Mouse (Mus musculus): Measurements from ENCODE around the gene Slc2a8. TPM values are rescaled to one million over a fixed set of nuclear protein-coding genes. Genes with fewer than 3 reads are reported as not detected.

The Slc2a8 gene
- total RNA-seq, 2 experiments from 2014 or later = 18.8 to 19.4 TPM

- DNase-seq = no peak
Measured at GRCm38 (mm10) chr2:32974216-32974615, 7.7 kb downstream of the Slc2a8 start.

DNA sequence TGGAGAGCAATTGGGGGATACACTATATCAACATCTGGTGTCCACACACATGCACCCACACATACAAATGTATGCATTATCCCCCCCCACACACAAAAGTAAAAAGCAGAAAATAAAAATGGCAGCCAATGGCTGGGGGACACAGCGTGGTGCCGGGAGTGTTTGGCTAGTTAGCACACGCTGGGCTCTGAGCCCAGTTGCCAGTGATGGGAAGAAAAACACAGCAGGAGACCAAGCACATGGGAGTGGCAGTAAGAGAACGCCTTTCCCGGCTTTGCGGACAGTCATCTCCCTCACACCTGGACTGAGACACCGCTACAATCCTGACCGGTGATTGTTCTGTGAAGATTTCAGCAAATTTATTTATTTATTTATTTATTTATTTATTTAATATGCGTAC, 10.6 kb downstream of the Slc2a8 start:
- no peak for DNase-seq

DNA sequence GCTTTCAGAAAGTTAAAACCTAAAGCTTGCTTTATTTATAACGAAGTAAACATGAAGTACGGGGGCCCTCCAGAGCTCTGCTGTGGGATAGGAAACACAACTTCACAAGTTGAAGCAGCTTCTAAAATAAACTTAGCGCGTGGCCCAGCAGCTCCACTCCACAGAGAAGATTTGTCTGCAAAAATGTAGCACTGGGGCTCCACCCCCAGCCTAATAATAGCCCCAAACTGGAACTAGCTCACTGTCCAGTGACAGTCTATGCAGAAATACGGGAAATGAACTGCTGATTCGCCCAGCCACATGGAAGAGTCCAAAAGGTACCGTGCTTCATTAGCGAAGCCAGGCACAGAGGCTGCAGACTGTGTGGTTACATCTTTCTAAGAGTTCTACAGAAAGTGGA, 12.6 kb downstream of the Slc2a8 start:
- no peak for DNase-seq

- DNase-seq = no peak
Measured at GRCm38 (mm10) chr2:32968024-32968614, 13.8 kb downstream of the Slc2a8 start.

- DNase-seq = peak; percentile 91
Measured at GRCm38 (mm10) chr2:32966689-32967631, 14.9 kb downstream of the Slc2a8 start.

GRCm38 (mm10) chr2:32966184-32966688, 15.6 kb downstream of the Slc2a8 start:
- no peak for DNase-seq

DNA sequence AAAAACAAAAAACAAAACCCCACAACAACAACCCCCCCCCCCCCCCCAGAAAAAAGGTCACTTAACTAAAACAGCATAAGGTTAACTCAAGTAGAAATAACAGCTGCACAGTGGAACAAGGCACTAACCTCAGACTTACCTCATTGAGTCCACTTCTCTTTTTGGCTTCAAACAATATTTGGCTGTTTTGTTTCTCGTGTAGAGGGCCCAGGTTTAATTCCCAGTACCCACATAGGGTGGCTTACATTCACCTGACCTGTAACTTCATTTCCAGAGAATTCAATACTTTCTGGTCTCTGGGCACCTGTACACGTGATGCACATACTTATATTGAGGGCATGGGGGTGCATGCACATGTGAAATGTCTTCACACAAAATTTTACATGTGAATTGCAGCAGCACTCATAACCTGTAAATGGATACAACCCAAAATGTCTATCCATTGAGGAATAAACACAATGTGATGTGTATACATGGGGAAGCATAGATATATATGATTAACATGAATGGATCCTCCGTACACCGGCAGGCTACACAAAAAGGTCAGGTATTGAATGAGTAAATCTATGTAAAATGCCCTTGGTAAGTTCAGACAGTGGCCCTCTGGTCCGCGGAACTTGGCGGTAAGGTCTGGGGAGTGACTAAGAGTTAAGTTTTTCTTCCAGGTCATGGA, 16.2 kb downstream of the Slc2a8 start:
- DNase-seq = no peak

- DNase-seq = no peak
Measured at GRCm38 (mm10) chr2:32964659-32965457, 17.0 kb downstream of the Slc2a8 start.

GRCm38 (mm10) chr2:32963981-32964380, 17.9 kb downstream of the Slc2a8 start:
- DNase-seq = no peak

- no peak for DNase-seq
Measured at GRCm38 (mm10) chr2:32963544-32963943, 18.3 kb downstream of the Slc2a8 start.

DNA sequence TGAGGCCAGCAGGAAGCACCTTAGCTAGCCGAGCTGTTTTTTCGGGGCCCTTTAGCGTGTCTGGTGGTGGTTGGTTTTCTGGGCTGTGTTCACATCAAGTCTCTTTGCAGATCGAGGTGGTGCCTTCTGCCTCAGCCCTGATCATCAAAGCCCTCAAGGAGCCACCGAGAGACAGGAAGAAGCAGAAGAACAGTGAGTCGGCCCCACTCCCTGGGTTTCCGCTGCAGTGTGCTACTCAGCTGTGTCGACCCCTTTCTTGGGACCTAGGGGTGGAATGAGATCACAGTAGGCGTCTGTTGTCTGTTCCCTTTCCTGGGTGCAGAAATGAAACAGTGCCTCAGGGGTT, 19.0 kb downstream of the Slc2a8 start:
- no peak for DNase-seq

- DNase-seq = peak; percentile 38 to 48
Measured at GRCm38 (mm10) chr2:32962062-32962874, 19.6 kb downstream of the Slc2a8 start.

DNA sequence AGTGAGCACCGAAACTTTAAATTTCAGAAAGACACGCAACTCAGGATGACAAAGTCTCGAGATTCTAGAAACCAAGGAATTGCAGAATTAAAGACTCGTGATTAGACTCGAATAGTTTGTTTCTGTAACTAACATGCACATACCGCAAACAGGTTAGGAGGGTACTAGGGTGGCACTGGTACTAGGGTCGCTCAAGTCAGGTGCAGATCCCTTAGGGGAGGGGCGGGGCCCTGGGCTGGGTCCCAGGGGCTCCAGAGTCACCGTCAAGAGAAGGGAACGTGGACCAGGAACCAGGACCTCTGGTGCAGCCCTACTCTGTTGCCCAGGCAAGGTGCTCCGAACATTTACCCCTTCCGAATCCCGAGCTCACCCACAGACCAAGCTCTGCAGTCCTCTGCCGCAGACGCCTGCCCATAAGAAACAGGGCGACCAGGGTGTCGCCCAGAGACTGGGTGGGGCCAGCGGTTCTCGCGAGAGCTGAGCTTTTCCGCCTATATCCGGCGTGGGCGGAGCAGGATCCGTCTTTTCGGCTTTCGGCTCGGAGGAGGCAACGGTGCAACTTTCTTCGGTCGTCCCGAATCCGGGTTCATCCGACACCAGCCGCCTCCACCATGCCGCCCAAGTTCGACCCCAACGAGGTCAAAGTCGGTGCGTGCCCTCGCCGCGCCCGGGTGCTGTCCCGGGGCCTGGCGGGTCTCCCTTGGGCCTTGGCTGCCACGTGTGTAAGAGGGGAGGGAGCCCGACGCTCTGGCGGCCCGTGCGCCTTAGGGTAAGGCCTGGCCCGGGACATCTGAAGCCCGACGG, 20.5 kb downstream of the Slc2a8 start, which contains the start of the genes Rpl12 and Lrsam1:
Rpl12 (plus strand) TSS at position 368 of the 804 bp plus-strand sequence.
Lrsam1 (minus strand) TSS at position 423 of the 804 bp plus-strand sequence.
- DNase-seq = peak; percentile 96 to 97

GRCm38 (mm10) chr2:32960273-32960672, 21.6 kb downstream of the Slc2a8 start:
- DNase-seq = no peak

GRCm38 (mm10) chr2:32957344-32957743, 24.5 kb downstream of the Slc2a8 start:
- DNase-seq = no peak

- DNase-seq = no peak
Measured at GRCm38 (mm10) chr2:32954581-32954980, 27.3 kb downstream of the Slc2a8 start.

DNA sequence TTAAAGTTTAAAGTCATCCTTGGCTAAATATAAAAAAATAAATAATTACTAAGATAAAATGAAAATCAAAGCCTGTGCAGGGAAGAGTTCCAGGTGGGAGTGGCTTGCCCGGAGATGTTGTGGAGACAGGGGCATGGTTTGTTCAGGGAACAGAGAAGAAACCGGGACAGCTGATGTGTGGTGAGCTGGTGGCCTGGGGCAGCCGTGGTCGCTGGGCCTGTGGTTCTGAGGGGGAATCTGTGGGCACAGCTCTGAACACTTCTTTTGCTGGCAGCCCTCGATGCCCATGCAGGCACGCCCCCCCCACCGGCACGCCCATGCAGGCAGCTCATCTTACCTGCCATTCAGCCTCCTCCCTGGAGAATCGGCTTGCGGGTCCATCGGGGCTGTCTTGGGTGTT, 34.4 kb downstream of the Slc2a8 start:
- no peak for DNase-seq

- no peak for DNase-seq
Measured at GRCm38 (mm10) chr2:32940483-32940882, 41.4 kb downstream of the Slc2a8 start.

DNA sequence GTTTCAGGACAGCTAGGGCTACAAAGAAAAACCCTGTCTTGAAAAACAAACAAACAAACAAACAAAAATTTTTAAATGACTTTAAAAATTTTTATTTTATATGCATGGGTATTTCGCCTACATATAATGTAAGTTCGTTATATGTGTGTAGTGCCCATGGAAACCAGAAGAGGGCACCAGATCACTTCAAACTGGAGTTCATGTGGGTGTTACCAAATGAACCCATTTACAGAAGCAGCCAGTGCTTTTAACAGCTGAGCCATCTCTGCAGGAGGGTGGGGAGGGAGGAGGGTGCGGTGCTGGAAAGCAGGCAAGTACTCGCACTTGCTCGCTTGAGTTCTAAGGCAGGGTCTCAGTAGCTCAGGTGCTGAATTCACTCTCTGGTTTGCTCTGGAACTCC, 42.5 kb downstream of the Slc2a8 start:
- peak in 1 of 2 experiments; percentile 26 for DNase-seq

DNA sequence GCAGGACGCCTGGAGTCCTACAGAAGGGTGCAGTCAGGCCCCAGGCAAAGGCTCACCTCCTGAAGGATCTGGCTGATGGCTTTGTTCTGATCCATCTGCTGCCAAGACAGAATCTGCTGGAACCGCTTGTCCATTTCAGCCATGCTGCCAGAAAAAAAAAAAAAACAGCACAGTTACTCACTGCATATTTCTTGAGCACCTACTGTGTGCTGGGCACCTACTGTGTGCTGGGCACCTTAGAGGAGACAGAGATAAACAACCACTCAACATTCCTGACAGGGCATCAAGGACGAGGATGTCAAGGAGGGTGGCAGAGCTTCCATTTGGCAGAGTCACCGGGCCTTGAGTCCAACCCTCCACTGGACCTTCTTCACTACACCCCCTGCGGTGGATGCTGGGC, 43.1 kb downstream of the Slc2a8 start:
- DNase-seq = no peak
